Mouse (Mus musculus) kidney, embryonic 16.5 days (tissue): ENCODE results near the gene Exosc5. TPM values are rescaled to one million over a fixed set of nuclear protein-coding genes. Genes with fewer than 3 reads are reported as not detected.

Source experiments
- polyA plus RNA-seq: library from polyadenylated mRNA; unstranded; fragments of >200 nt; fragmentation: Nextera tagmentation; extraction: Ambion mirVana; gene quantifications from 2 replicates; pipeline ENCODE4 v1.2.1, GENCODE M21; 2015

The Exosc5 gene
- polyA plus RNA-seq, 1 experiment from 2014 or later: 90.0 TPM

Other genes starting within 250 kb of the Exosc5 start
- gene Cxcl17, start 246.3 kb upstream of the Exosc5 start, polyA plus RNA-seq: 0.65 and 1.0 TPM in 2 replicates
- gene Ceacam1, start 181.6 kb upstream of the Exosc5 start, polyA plus RNA-seq: 4.4 and 4.6 TPM in 2 replicates
- gene Ceacam2, start 119.3 kb upstream of the Exosc5 start, polyA plus RNA-seq: 0.31 TPM in 1 of 2 replicates, not detected in the other
- gene Erich4, start 43.3 kb upstream of the Exosc5 start, polyA plus RNA-seq: 4.5 and 5.5 TPM in 2 replicates
- gene Dmac2, start 39.8 kb upstream of the Exosc5 start, polyA plus RNA-seq: 61.8 and 64.7 TPM in 2 replicates
- gene B3gnt8, start 32.5 kb upstream of the Exosc5 start, polyA plus RNA-seq: 14.2 and 15.0 TPM in 2 replicates
- 90.3 and 91.7 TPM in 2 replicates for gene Bckdha, start 183 bp upstream of the Exosc5 start, polyA plus RNA-seq
- gene Tmem91, start 16.0 kb downstream of the Exosc5 start, polyA plus RNA-seq: 2.3 and 3.7 TPM in 2 replicates
- 35.0 and 35.8 TPM in 2 replicates for gene B9d2, start 21.6 kb downstream of the Exosc5 start, polyA plus RNA-seq
- 2.9 and 3.7 TPM in 2 replicates for gene Tgfb1, start 27.8 kb downstream of the Exosc5 start, polyA plus RNA-seq
- gene Ccdc97, start 59.9 kb downstream of the Exosc5 start, polyA plus RNA-seq: 25.6 and 32.8 TPM in 2 replicates
- gene Hnrnpul1, start 95.6 kb downstream of the Exosc5 start, polyA plus RNA-seq: 43.7 and 56.5 TPM in 2 replicates
- gene Axl, start 129.5 kb downstream of the Exosc5 start, polyA plus RNA-seq: 91.5 and 96.5 TPM in 2 replicates
- 22.1 and 23.0 TPM in 2 replicates for gene Cyp2s1, start 157.7 kb downstream of the Exosc5 start, polyA plus RNA-seq
- not detected in 2 replicates for gene Cyp2b10, start 238.5 kb downstream of the Exosc5 start, polyA plus RNA-seq